Mouse (Mus musculus) midbrain, postnatal 0 days (tissue): Measurements from ENCODE around the gene Palm3. TPM values are rescaled to one million over a fixed set of nuclear protein-coding genes. Genes with fewer than 3 reads are reported as not detected.

Experiments used
- ATAC-seq: fragments of 200-750 bp; cut with Nextera tagmentation; 2 replicates; pipeline ENCODE4 v1.8.0; 2017; ENCODE audit warnings: moderate number of reproducible peaks, mild to moderate bottlenecking, moderate TSS enrichment, moderate library complexity; ENCODE audit not compliant: low FRiP score
- DNase-seq: peaks from one replicate; pipeline ENCODE4 v3.0.0-alpha.2; 2015; ENCODE audit warnings: low spot score
- H3K27ac ChIP-seq: fragments of 300-500 bp; sonication (generic); 2 replicates; pipeline ENCODE4 v1.5.1; 2014; ENCODE audit warnings: low read depth, mild to moderate bottlenecking, low read length, mixed read lengths
- H3K27me3 ChIP-seq: fragments of 300-500 bp; sonication (generic); 2 replicates; pipeline ENCODE4 v1.6.1; 2014; ENCODE audit warnings: low read length, control low read depth, mixed read lengths; ENCODE audit not compliant: insufficient read depth
- H3K36me3 ChIP-seq: fragments of 300-500 bp; sonication (generic); 2 replicates; pipeline ENCODE4 v1.6.1; 2014; ENCODE audit warnings: low read length, control low read depth, mixed read lengths; ENCODE audit not compliant: insufficient read depth
- H3K4me1 ChIP-seq: fragments of 300-500 bp; sonication (generic); 2 replicates; pipeline ENCODE4 v1.6.1; 2014; ENCODE audit warnings: mild to moderate bottlenecking, control low read depth, antibody characterized with exemption, low read length, mixed read lengths; ENCODE audit not compliant: insufficient read depth
- H3K4me2 ChIP-seq: fragments of 300-500 bp; sonication (generic); 2 replicates; pipeline ENCODE4 v1.6.1; 2014; ENCODE audit warnings: low read depth, mild to moderate bottlenecking, low read length, mixed read lengths; ENCODE audit not compliant: poor library complexity, severe bottlenecking
- H3K4me3 ChIP-seq: fragments of 300-500 bp; sonication (generic); 2 replicates; pipeline ENCODE4 v1.5.1; 2014; ENCODE audit warnings: low read depth, mild to moderate bottlenecking, low read length, moderate library complexity
- H3K9ac ChIP-seq: fragments of 300-500 bp; sonication (generic); replicated peaks from 2 replicates; pipeline ENCODE4 v1.6.1; 2014; ENCODE audit warnings: mild to moderate bottlenecking, low read length, moderate library complexity, mixed read lengths; ENCODE audit not compliant: poor library complexity, severe bottlenecking
- H3K9me3 ChIP-seq: fragments of 300-500 bp; sonication (generic); 2 replicates; pipeline ENCODE4 v1.6.1; 2016; ENCODE audit warnings: low read length, control low read depth
- CTCF ChIP-seq: IDR thresholded peaks from 2 replicates; pipeline ENCODE4 v1.5.1; 2016; ENCODE audit warnings: antibody characterized with exemption, mild to moderate bottlenecking
- WGBS: fragments of 180-500 bp; shearing (Covaris S2); extraction: QIAGEN DNeasy Blood & Tissue Kit; methylation state at CpG from one replicate; pipeline ENCODE4 v1.1.7; 2014; 5-methylcytosine and 5-hydroxymethylcytosine counted together
- polyA plus RNA-seq: library from polyadenylated mRNA; unstranded; fragments of >200 nt; fragmentation: Nextera tagmentation; extraction: Ambion mirVana; gene quantifications from 2 replicates; pipeline ENCODE4 v1.2.1, GENCODE M21; 2015
- total RNA-seq: library from RNA; depleted of rRNA; stranded (reverse); fragments of >200 nt; gene quantifications from 2 replicates; pipeline ENCODE4 v1.2.3, GENCODE M21; 2014

The Palm3 gene
- total and polyA plus RNA-seq, 2 experiments from 2014 or later, result 4.4 to 8.0 TPM

DNA sequence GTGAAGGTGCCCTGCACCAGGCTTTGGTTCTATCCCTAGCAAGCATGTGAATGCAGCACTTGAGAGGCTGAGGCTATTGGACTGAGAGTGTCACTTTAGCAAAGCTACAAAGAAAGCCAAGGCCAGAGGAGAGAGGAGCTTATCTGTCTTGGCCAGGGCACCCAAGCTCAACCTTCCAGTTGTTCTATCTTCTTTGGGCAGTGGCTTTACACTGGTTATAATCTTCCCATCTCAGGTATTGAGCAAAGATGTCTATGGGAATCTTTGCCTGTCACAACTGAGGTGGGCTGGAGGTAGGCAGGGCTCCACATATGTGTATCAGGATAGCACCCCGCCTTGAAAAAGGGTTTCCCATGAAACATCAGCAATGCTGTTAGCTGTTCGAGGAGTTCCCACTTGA lies 39.0 kb downstream of the Palm3 start:
- WGBS, result 81% methylated on average over 2 of the region's 2 CpGs
- no peak for TF ChIP-seq CTCF

DNA sequence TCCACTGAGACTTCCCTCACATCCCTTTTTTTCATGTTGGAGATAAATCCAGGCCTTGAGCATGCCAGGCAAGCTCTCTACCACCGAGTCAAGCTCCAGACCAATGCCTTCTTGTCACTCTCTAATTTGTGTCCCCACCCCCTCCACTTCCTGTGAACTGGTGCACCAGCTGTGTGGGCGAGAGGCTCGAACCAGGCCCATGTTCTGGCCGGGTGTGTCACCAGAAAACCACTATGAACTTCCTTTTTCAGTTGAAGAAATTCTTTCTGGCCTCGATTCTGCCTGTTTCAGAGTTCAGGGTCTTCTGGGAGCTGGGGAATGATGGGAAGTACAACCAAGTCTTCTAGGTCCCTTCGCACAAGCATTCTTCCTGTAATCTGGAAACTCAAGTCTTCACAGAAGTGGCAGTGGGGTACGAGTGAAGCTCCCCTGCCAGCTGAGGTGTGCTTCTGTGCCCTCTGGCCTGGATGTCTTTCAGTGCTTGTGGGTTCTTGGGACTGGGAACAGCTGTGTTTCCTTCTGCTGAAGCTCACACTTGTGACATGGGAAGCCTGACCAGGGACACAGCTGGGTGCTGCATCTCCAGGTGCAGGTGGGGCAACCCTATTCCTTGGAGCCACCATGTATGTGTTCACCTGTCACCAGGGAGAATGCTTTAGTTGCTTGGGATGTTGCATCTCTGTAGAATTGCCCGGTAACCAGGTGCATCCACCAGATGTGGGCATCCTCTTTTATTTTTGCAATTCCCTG lies 42.8 kb downstream of the Palm3 start:
- no peak overlapping the region for H3K4me2 ChIP-seq
- no peaks in the 10 kb centered on the region for H3K36me3 ChIP-seq
- no peak for ATAC-seq
- no peaks in the 10 kb centered on the region for H3K27me3 ChIP-seq
- H3K9ac ChIP-seq, result no peak overlapping the region
- H3K9me3 ChIP-seq, result no peaks in the 10 kb centered on the region
- no peak overlapping the region for H3K27ac ChIP-seq
- 74% methylated on average over 8 of the region's 8 CpGs for WGBS
- peaks cover 8% of the 10 kb centered on the region for H3K4me1 ChIP-seq
- no peak for TF ChIP-seq CTCF
- DNase-seq, result no peak
- H3K4me3 ChIP-seq, result no peak overlapping the region

More for the DNA sequence above, 39.0 kb downstream of the Palm3 start:
- Histone ChIP-seq H3K36me3 (no peaks in the 10 kb centered on the region), H3K4me1 (no peaks in the 10 kb centered on the region), H3K27ac (no peak overlapping the region), H3K9me3 (no peaks in the 10 kb centered on the region), H3K4me3 (no peak overlapping the region), H3K4me2 (no peak overlapping the region), H3K9ac (no peak overlapping the region), H3K27me3 (no peaks in the 10 kb centered on the region)
- ATAC-seq, result no peak
- DNase-seq, result no peak

DNA sequence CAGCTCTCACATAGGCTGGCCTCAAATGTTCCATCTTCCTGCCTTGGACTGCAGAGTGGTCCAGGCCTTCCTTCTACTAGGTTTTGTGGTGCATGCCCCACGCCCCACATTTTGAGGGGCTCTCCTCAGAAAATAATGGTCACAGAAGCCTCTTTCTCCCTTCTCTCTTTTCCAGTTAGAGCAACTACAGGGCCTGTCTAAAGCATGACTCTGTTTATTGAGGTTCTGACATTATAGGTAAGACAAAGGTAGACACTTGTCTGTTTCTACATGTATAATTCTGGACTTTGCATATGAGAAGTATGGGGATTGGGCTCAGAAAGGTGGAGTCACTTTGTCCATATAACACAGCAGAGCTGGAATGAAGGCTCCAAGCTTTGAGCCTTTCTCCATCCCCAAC lies 43.8 kb downstream of the Palm3 start, which contains the start of gene Gm10643:
Gene Gm10643, minus strand, starts transcription at position 101 of the 400 bp plus-strand sequence.
- Histone ChIP-seq H3K9ac (peak within 1 kb of the TSS; percentile 66), H3K4me2 (peak within 1 kb of the TSS; percentile 87), H3K9me3 (no peaks in the 10 kb centered on the region), H3K27ac (peak within 1 kb of the TSS; percentile 79), H3K4me1 (peaks cover 8% of the 10 kb centered on the region), H3K4me3 (peak within 1 kb of the TSS; percentile 49), H3K36me3 (no peaks in the 10 kb centered on the region), H3K27me3 (no peaks in the 10 kb centered on the region)
- WGBS, result 96% methylated on average over 1 of the region's 1 CpGs
- TF ChIP-seq CTCF, result no peak
- DNase-seq (no peak), ATAC-seq (no peak)

DNA sequence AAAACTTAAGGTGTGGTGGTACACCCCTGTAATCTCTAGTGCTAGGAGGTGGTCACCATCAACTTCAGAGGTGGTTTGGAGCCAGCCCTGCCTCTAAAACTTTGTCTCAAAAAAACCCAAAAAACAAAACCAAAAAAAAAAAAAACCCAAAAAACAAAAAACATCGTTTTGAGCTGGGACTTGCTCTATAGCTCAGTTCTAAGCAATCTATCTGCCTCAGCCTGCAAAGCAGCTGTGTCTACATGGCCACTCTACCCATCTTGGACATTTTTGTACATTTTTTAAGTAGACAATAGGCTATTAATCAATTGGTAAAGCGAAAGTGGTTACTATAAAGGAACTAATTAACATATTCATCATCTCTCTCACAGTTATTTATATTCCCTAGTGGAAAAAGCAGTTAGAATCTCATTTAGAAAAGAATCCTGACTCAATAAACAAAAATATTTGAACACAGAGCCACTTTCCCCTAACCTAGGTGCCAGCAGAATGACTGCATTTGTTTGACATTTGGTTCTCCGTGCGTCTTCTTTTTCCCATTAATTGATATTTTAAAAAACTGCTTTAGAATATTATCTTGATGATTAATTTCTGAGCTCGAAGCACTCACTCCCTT lies 44.3 kb downstream of the Palm3 start:
- ATAC-seq, result no peak
- TF ChIP-seq CTCF, result no peak
- 22% methylated on average over 5 of the region's 5 CpGs for WGBS
- Histone ChIP-seq H3K27me3 (no peaks in the 10 kb centered on the region), H3K4me1 (peaks cover 8% of the 10 kb centered on the region), H3K27ac (peak overlapping the region; percentile 79), H3K4me2 (peak overlapping the region; percentile 87), H3K9me3 (no peaks in the 10 kb centered on the region), H3K4me3 (peak overlapping the region; percentile 49), H3K9ac (peak overlapping the region; percentile 66), H3K36me3 (no peaks in the 10 kb centered on the region)
- no peak for DNase-seq

DNA sequence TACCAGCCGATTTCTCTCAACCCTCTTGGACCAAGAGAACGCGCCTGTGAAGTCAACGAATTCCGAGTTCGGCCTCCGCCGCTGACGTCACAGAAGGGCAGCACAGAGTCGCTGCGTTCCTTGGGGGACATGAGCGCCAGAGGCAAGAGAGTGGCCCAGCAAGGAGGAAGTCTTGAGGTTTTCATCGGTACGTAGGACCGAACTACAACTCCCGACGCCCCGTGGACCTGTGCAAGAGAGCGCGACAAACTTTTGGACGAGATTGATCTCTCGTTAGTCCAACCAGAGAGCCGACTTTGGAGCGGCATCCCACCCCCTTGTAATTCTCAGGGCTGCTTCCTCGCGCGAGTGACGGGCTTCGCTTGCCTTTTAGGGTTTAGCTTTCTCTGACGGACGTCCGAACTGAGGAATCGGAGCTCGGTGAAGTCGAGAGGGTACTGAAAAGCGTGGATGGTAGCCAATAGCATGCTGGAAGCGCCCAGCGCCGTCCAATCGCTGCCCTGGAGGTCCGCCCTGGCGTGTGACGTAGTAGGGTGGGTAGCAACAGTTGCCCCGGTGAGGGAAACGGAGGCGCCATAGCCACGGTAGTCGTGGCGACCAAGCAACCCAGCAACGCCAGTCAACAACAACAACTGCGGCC lies 45.1 kb downstream of the Palm3 start, which contains the start of gene Rfx1:
Gene Rfx1, plus strand, starts transcription at position 544 of the 640 bp plus-strand sequence.
- Histone ChIP-seq H3K4me2 (peak within 1 kb of the TSS; percentile 87), H3K27ac (peak within 1 kb of the TSS; percentile 96), H3K4me1 (peaks cover 8% of the 10 kb centered on the region), H3K9ac (peak within 1 kb of the TSS; percentile 89), H3K36me3 (no peaks in the 10 kb centered on the region), H3K27me3 (no peaks in the 10 kb centered on the region), H3K4me3 (peak within 1 kb of the TSS; percentile 89), H3K9me3 (no peaks in the 10 kb centered on the region)
- DNase-seq (peak; percentile 100), ATAC-seq (peak; percentile 98)
- no peak for TF ChIP-seq CTCF
- WGBS, result under 1% methylated on average over 51 of the region's 51 CpGs
